Mouse (Mus musculus) midbrain, embryonic 13.5 days (tissue): ENCODE results near the gene Rgl2. TPM values are rescaled to one million over a fixed set of nuclear protein-coding genes. Genes with fewer than 3 reads are reported as not detected.
"Not testable (repeated sequence)": the region's sequence is repeated elsewhere in the genome, so short reads cannot be mapped to it uniquely, and the experiment has no call there.

Experiments used
- ATAC-seq: fragments of 200-750 bp; cut with Nextera tagmentation; 2 replicates; pipeline ENCODE4 v1.8.0; 2017; ENCODE audit warnings: mild to moderate bottlenecking, moderate TSS enrichment, moderate library complexity
- H3K27ac ChIP-seq: fragments of 300-500 bp; sonication (generic); 2 replicates; pipeline ENCODE4 v1.5.1; 2015; ENCODE audit warnings: inconsistent platforms, mild to moderate bottlenecking, moderate library complexity
- H3K27me3 ChIP-seq: fragments of 300-500 bp; sonication (generic); 2 replicates; pipeline ENCODE4 v1.6.1; 2015; ENCODE audit warnings: mild to moderate bottlenecking, inconsistent platforms
- H3K36me3 ChIP-seq: fragments of 300-500 bp; sonication (generic); 2 replicates; pipeline ENCODE4 v1.6.1; 2015; ENCODE audit warnings: mild to moderate bottlenecking, inconsistent platforms
- H3K4me1 ChIP-seq: fragments of 300-500 bp; sonication (generic); replicated peaks from 2 replicates; pipeline ENCODE4 v1.6.1; 2015; ENCODE audit warnings: inconsistent platforms
- H3K4me2 ChIP-seq: fragments of 300-500 bp; sonication (generic); replicated peaks from 2 replicates; pipeline ENCODE4 v1.6.1; 2015; ENCODE audit warnings: moderate library complexity, mild to moderate bottlenecking, inconsistent platforms
- H3K4me3 ChIP-seq: fragments of 300-500 bp; sonication (generic); replicated peaks from 2 replicates; pipeline ENCODE4 v1.5.1; 2015; ENCODE audit warnings: mild to moderate bottlenecking, inconsistent platforms
- H3K9ac ChIP-seq: fragments of 300-500 bp; sonication (generic); replicated peaks from 2 replicates; pipeline ENCODE4 v1.6.1; 2015; ENCODE audit warnings: mild to moderate bottlenecking, inconsistent platforms
- H3K9me3 ChIP-seq: fragments of 300-500 bp; sonication (generic); 2 replicates; pipeline ENCODE4 v1.6.1; 2016; ENCODE audit warnings: mild to moderate bottlenecking, inconsistent platforms
- WGBS: fragments of 180-500 bp; shearing (Covaris S2); methylation state at CpG from one replicate; pipeline ENCODE4 v1.1.7; 2015; 5-methylcytosine and 5-hydroxymethylcytosine counted together
- polyA plus RNA-seq: library from polyadenylated mRNA; unstranded; fragments of >200 nt; fragmentation: Nextera tagmentation; extraction: Ambion mirVana; gene quantifications from 2 replicates; pipeline ENCODE4 v1.2.1, GENCODE M21; 2015

The Rgl2 gene
- polyA plus RNA-seq, 1 experiment from 2014 or later, result 56.9 TPM

- H3K4me2 ChIP-seq, result no peak overlapping the region
- H3K9ac ChIP-seq, result no peak overlapping the region
- H3K27ac ChIP-seq, result peak overlapping the region; percentile 14; the same call in 1 of the 2 replicates
- no peaks in the 10 kb centered on the region for H3K9me3 ChIP-seq
- ATAC-seq, result peak; percentile 78
- no peaks in the 10 kb centered on the region for H3K4me1 ChIP-seq
- 24% methylated on average over 5 of the region's 5 CpGs for WGBS
- peaks cover 24% of the 10 kb centered on the region for H3K36me3 ChIP-seq
- H3K4me3 ChIP-seq, result no peak overlapping the region
- 0 out of 2 replicates have a peak, but pooled peaks cover 5% of the 10 kb centered on the region for H3K27me3 ChIP-seq
These were observed 39.6 kb downstream of the Rgl2 start for GRCm38 (mm10) chr17:33968927-33969326.

DNA sequence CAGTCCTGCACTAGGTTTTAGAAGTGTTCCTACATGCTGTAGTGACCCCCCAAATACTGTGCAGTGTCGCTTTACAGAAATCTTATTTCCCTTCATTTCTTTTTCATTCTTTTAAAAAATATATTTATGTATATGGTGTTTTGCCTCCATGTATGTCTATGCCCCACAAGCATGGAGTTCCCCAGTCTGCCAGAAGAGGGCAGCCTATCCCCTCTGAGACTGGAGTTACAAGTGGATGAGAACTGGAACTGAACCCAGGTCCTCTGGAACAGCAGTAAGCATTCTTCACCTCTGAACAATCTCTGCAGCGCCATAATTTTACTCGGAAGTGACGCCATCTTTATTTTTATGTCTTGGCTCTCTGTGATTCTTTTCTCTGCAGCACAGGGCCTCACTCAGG lies 40.1 kb downstream of the Rgl2 start:
- 77% methylated on average over 4 of the region's 4 CpGs for WGBS
- H3K27ac ChIP-seq, result no peak overlapping the region
- H3K4me3 ChIP-seq, result no peak overlapping the region
- peaks cover 9% of the 10 kb centered on the region; the same call in 1 of the 2 replicates for H3K27me3 ChIP-seq
- H3K4me2 ChIP-seq, result no peak overlapping the region
- H3K36me3 ChIP-seq, result peaks cover 21% of the 10 kb centered on the region
- H3K9me3 ChIP-seq, result no peaks in the 10 kb centered on the region
- H3K9ac ChIP-seq, result no peak overlapping the region
- no peaks in the 10 kb centered on the region for H3K4me1 ChIP-seq
- no peak for ATAC-seq

GRCm38 (mm10) chr17:33972691-33973090 lies 43.3 kb downstream of the Rgl2 start:
- no peak overlapping the region for H3K4me2 ChIP-seq
- no peaks in the 10 kb centered on the region for H3K9me3 ChIP-seq
- H3K9ac ChIP-seq, result no peak overlapping the region
- ATAC-seq, result no peak
- 0 out of 2 replicates have a peak, but pooled peaks cover under 1% of the 10 kb centered on the region for H3K4me1 ChIP-seq
- H3K4me3 ChIP-seq, result no peak overlapping the region
- no peak overlapping the region for H3K27ac ChIP-seq
- H3K27me3 ChIP-seq, result peaks cover 32% of the 10 kb centered on the region
- 4% methylated on average over 1 of the region's 1 CpGs for WGBS
- no peaks in the 10 kb centered on the region for H3K36me3 ChIP-seq

- H3K4me3 ChIP-seq, result no peak overlapping the region
- WGBS, result 55% methylated on average over 3 of the region's 3 CpGs
- no peak overlapping the region for H3K27ac ChIP-seq
- ATAC-seq, result no peak
- peaks cover 8% of the 10 kb centered on the region for H3K4me1 ChIP-seq
- H3K36me3 ChIP-seq, result no peaks in the 10 kb centered on the region
- H3K4me2 ChIP-seq, result no peak overlapping the region
- no peaks in the 10 kb centered on the region for H3K9me3 ChIP-seq
- peaks cover 41% of the 10 kb centered on the region for H3K27me3 ChIP-seq
- no peak overlapping the region for H3K9ac ChIP-seq
These were observed 44.2 kb downstream of the Rgl2 start for GRCm38 (mm10) chr17:33973572-33973971.

DNA sequence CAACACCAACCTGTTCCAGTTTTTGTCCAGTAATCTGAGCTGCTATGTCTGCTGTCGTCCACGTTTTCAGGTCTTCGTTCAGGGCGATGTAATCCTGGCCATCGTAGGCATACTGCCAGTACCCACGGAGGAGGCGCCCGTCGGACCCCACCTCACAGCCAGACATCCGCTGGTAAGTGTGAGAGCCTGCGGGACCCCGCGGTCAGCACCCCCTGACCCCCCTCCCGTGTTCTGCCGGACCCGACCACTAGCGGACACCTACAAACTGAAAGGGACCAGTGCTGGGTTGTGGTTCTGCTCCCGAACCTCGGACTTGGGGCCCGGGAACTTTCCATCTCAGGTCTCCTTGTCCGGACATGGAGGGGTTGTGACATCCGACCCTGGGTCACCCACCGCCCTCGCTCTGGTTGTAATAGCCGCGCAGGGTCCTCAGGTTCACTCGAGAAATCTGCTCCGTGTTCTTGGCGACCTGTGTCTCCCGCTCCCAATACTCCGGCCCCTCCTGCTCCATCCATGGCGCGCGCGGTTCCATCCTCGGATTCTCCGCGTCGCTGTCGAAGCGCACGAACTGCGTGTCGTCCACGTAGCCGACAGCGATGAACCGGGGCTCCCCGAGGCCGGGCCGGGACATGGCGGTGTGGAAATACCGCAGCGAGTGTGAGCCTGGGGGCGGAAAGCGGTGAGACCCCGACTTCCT lies 48.7 kb downstream of the Rgl2 start:
- no peak overlapping the region for H3K27ac ChIP-seq
- H3K4me3 ChIP-seq, result peak overlapping the region; percentile 34
- H3K9ac ChIP-seq, result peak overlapping the region; percentile 7; the same call in 1 of the 2 replicates
- peak overlapping the region; percentile 51 for H3K4me2 ChIP-seq
- H3K36me3 ChIP-seq, result no peaks in the 10 kb centered on the region
- 2% methylated on average over 54 of the region's 57 CpGs for WGBS
- H3K27me3 ChIP-seq, result peaks cover 55% of the 10 kb centered on the region
- ATAC-seq, result no peak
- H3K4me1 ChIP-seq, result peaks cover 24% of the 10 kb centered on the region
- no peaks in the 10 kb centered on the region for H3K9me3 ChIP-seq

- no peak for ATAC-seq
- Histone ChIP-seq H3K4me1 (peaks cover 24% of the 10 kb centered on the region), H3K4me2 (peak overlapping the region; percentile 51), H3K36me3 (no peaks in the 10 kb centered on the region), H3K27me3 (peaks cover 55% of the 10 kb centered on the region), H3K9me3 (no peaks in the 10 kb centered on the region), H3K4me3 (peak overlapping the region; percentile 34), H3K9ac (peak overlapping the region; percentile 7; the same call in 1 of the 2 replicates), H3K27ac (no peak overlapping the region)
- WGBS, result under 1% methylated on average over 17 of the region's 17 CpGs
These were observed 49.3 kb downstream of the Rgl2 start for GRCm38 (mm10) chr17:33978631-33979031.

GRCm38 (mm10) chr17:33979512-33980050 lies 50.2 kb downstream of the Rgl2 start:
- WGBS, result 77% methylated on average over 6 of the region's 6 CpGs
- no peak overlapping the region for H3K27ac ChIP-seq
- H3K4me3 ChIP-seq, result no peak overlapping the region
- no peak overlapping the region for H3K9ac ChIP-seq
- peaks cover 24% of the 10 kb centered on the region for H3K4me1 ChIP-seq
- no peaks in the 10 kb centered on the region for H3K9me3 ChIP-seq
- ATAC-seq, result no peak
- H3K4me2 ChIP-seq, result no peak overlapping the region
- H3K36me3 ChIP-seq, result no peaks in the 10 kb centered on the region
- peaks cover 51% of the 10 kb centered on the region for H3K27me3 ChIP-seq

GRCm38 (mm10) chr17:33980181-33981035 lies 51.1 kb downstream of the Rgl2 start:
- no peak overlapping the region; the same call in 1 of the 2 replicates for H3K9ac ChIP-seq

DNA sequence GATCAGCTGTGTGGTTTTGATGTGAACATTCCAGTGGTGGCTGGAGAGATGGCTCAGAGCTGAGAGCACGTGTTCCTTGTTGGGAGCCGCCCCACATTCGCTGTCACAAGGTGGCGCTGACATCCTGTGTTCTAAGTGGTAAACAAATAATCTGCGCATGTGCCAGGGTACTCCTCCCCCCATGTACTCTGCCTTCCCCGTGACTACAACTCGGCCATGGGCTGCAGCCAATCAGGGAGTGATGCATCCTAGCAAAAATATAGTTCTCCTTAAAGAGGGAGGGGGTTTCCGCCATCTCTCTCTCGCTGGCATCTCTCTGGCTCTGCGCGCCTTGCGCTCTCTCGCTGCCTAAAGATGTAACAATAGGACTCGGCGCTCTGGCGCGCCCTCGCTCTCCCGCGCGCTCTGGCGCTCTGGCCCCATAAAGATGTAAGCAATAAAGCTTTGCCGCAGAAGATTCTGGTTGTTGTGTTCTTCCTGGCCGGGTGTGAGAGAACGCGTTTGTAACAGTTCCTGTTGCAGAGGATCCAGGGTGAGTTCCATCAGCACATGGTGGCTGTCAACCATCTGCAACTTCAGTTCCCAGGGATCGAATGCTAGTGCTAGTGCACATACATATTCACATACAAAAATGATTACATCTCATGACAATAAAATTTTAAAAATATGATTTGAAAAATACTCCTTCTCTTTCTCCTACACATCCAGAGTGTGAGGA lies 52.0 kb downstream of the Rgl2 start:
- Histone ChIP-seq H3K4me1 (peaks cover 24% of the 10 kb centered on the region), H3K27me3 (peaks cover 42% of the 10 kb centered on the region), H3K9ac (peak overlapping the region; percentile 63), H3K4me3 (peak overlapping the region; percentile 49), H3K27ac (peak overlapping the region; percentile 90), H3K4me2 (peak overlapping the region; percentile 59)
- H3K36me3 ChIP-seq, H3K9me3 ChIP-seq: not testable (repeated sequence)
- under 1% methylated on average over 27 of the region's 27 CpGs for WGBS
- ATAC-seq, result peak; percentile 97

More at GRCm38 (mm10) chr17:33980181-33981035, 51.1 kb downstream of the Rgl2 start:
- H3K9me3 ChIP-seq, result no peaks in the 10 kb centered on the region
- peaks cover 24% of the 10 kb centered on the region for H3K4me1 ChIP-seq
- peak overlapping the region; percentile 59 for H3K4me2 ChIP-seq
- no peaks in the 10 kb centered on the region for H3K36me3 ChIP-seq
- H3K27me3 ChIP-seq, result peaks cover 50% of the 10 kb centered on the region
- peak overlapping the region; percentile 49; the same call in 1 of the 2 replicates for H3K4me3 ChIP-seq
- ATAC-seq, result peak; percentile 9; the same call in 1 of the 2 replicates
- WGBS, result 79% methylated on average over 19 of the region's 19 CpGs
- H3K27ac ChIP-seq, result no peak overlapping the region

DNA sequence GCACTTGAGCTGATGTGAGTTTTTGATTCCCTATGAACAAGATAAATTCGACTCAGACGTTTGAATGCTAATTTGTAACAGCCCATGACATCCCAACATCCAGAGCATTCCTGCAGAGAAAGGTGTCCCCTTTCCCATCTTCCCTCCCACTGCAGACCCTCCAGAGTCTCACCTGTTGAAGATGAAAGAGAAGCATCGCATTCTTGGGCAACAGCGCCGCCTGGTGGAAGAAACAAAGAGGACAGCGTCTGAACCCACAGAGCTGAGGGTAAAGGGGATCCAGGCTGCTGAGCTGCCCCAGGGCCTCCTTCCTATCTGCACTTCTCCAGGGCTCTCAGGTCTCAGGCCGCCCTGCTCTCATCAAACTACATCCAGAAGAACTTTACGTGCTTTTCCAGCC lies 52.8 kb downstream of the Rgl2 start:
- 0 out of 2 replicates have a peak overlapping the region, but pooled peaks have one; percentile 90 for H3K27ac ChIP-seq
- peak overlapping the region; percentile 59 for H3K4me2 ChIP-seq
- ATAC-seq, H3K9ac ChIP-seq, H3K9me3 ChIP-seq, H3K36me3 ChIP-seq: not testable (repeated sequence)
- H3K4me3 ChIP-seq, result peak overlapping the region; percentile 49
- peaks cover 36% of the 10 kb centered on the region for H3K27me3 ChIP-seq
- 15% methylated on average over 8 of the region's 8 CpGs for WGBS
- H3K4me1 ChIP-seq, result peaks cover 24% of the 10 kb centered on the region
